Mouse (Mus musculus): ENCODE measurements around the gene Tldc1.

The Tldc1 gene

DNA sequence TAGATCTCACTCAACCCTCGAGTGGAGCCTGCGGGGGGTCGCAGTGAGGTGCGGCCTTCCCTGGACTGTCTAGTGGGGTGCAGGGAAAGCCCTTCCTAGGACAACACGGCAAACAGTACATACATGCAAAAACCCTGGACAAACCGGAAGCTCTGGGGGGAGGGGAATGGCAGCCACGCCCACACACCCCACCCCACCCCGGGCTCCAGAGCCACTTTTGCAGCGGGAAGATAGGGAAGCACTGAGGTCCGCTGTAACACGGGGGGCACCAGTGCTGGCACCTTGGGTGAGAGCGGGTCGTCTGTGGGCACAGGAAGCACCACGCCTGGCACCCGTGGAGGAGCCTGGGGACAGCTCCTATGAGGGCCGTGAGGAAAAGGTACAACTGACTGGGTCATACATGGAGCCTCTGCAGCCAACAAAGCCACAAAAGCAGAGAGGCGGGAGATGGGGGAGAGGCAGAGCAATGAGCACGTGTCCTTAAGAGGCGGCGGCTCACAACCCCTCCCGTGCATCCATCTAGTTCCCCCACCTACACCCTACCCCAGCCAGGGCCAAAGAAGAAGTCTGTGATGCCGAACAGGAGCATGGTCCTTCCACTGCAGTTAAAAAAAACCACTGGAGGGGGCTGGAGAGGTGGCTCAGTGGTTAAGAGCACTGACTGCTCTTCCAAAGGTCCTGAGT lies 12.3 kb downstream of the Tldc1 start:
- DNase-seq (ENCODE audit: low read depth, low spot score), result no peak

DNA sequence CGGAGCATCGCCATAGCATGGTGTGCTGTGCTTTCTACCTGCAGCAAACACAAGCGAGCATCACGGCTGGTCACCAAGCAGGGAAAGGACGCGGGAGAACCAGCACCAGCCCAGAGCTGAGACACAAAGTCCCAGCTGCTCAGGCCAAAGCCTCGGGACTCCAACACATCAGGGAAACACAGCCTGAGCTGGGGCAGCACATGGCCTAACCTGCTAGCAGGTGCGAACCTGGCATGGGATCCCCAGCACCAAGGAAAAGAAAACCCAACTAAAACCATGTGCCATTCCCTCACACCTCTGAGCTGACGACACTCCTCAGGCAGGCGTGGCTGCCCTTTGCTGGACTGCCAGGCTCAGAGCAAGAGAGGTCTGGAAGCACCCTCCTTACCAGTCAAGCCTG lies 12.9 kb downstream of the Tldc1 start:
- no peak for DNase-seq (ENCODE audit: low read depth, low spot score)

DNA sequence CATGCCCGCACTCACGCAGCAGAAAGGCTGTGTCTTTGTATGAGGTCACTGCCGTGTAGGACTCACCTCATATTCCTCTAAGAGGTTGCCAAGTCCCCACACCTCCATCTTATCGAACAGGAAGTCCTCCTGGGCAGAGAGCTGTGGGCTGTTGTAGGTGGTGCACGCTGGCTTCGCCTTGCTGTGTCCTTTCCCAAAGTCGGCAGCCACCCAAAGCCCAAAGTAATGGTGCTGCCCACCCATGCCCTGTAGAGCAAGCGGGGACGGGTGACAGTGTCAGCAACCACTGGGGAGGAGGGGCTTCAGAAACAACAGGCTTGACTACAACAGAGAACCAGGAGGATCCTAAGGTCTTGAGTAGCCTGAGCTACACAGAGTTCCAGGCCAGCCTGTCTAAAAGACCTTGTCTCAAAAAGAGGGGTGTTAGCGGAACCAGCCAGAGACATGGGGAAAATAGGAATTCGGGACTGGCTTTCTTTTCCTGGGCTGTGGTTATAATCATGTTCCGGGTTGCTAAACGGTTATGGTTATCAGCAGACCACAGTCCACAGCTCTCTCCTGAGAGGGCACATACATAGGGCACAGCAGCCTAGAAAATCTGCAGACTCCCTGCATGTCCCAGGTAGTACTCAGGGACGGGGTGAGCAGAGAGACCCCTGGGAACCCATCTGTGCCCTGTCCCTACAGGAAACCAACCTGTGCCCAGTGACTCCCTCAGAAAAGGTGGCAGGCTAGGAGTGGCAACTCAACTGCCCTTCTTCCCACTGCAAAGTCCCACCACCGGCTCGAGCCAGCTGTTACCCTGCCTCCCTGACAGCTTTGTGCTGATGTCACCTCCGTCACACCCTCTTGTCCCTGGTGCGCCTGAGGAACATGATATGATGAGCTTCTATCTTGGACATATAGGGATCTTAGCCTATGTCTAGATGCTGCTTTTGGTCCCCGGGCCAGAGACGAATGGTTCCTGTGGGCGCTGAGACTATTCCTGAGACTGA lies 15.7 kb downstream of the Tldc1 start:
- DNase-seq (ENCODE audit: low read depth, low spot score), result no peak

DNA sequence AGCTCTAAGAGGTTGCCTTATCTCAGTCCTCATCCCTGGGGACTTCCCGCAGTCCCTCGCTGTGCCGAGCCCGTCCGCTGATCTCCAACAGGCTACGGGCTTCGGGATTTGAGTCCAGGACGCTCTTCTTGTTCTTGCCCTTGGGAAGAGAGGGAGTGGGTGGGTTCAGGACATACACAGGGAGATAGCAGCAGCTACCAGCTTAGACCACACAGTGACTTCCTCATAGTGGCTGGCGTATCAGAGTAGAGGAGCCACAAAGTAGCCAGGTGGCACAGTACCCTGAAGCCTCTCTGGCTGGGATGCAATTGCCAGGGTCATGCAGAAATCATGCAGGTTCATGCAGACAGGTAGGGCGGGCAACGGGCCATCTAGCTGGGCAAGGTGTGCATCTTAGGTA lies 16.5 kb downstream of the Tldc1 start:
- DNase-seq (ENCODE audit: low read depth, low spot score), result no peak

DNA sequence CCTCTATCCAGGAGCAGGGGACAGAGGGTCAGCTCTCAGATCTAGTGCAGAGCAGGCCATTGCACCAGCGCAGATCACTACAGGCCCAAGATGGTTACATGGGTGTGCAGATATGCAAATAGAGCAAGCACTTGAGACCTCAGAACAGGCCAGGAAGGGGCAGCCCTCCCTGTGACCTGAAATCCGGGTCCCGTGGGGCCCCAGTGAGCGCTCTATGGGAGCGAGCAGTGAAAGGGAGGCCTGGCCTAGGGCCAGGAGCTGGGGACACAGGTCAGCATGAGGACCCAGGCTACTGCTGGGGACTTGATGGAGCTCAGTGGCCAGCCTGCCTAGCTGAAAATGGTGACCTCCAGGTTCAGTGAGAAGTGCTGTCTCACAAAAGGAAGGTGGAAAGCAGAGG lies 21.7 kb downstream of the Tldc1 start:
- DNase-seq (ENCODE audit: low read depth, low spot score), result no peak

DNA sequence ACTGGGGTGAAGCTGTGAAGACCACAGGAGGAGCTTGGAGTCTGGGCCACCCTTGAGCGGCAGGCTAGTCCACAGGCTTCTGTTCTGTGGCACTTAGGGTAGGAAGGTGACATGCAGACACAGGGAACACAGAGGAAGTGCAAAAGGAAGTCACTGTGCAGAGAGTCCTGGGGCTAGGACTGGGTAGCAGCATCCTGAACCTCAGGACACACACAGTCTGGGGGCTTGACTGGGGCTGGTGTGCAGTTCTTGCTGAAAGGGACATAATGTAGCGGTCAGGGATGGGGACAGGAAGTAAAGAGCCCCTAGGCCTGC lies 22.1 kb downstream of the Tldc1 start:
- no peak for DNase-seq (ENCODE audit: low read depth, low spot score)

DNA sequence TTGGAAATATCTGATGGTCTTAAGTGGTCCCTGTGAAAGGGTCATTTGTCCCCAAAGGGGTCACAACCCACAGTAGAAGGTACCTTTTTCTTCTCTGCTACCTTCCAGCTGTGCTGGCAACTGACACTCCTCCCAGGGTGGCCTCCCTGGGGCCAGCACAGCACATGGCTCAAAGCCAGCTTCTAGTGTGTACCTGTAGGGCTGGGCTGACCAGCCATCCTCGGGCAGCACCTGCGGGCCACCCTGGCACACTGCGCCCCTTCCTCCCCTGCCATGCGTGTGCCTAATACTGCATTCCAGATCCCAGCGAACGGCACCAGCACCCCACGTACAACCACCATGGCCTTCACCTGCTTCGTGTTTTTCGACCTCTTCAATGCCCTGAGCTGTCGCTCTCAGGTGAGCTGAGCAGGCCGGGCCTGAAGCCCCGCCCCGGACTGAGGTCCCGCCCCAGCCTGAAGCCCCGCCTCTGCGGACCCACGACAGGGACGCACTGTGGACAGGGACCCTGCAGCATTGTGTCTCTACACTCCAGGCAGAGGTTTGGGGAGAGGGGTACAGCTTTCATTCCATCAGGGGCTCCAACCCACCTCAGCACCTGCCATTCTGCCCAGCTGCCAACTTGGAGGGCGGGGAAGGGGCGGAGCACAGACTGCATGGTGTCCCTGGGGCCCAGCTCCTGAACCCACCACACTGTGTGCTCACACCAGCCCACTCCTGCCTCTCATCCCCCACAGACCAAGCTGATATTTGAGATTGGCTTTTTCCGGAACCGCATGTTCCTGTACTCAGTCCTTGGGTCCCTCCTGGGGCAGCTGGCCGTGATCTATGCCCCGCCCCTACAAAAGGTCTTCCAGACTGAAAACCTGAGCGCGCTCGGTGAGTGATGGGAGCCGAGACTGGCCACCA lies 22.7 kb downstream of the Tldc1 start:
- no peak for DNase-seq (ENCODE audit: low read depth, low spot score)

DNA sequence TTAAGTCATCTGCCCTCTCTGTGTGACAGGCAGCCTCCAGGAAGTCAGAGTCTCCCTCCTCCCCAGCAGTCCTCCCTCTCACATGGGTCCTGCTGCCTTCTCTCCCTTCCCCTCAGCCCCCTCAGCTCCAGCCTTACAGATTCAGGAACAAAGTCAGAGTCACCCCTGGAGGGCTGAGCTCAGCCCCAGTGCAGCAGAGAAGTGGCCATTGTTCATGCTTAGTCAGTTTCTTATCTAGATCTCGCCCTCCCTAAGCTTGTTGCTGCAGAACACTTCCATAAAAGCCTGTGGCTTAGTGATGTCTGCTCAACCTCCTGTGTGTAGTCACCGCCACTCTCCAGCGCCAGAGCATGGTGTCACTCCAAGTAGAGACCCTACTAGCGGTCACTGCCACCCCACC lies 33.6 kb downstream of the Tldc1 start:
- DNase-seq (ENCODE audit: low read depth, low spot score), result peak; percentile 7

DNA sequence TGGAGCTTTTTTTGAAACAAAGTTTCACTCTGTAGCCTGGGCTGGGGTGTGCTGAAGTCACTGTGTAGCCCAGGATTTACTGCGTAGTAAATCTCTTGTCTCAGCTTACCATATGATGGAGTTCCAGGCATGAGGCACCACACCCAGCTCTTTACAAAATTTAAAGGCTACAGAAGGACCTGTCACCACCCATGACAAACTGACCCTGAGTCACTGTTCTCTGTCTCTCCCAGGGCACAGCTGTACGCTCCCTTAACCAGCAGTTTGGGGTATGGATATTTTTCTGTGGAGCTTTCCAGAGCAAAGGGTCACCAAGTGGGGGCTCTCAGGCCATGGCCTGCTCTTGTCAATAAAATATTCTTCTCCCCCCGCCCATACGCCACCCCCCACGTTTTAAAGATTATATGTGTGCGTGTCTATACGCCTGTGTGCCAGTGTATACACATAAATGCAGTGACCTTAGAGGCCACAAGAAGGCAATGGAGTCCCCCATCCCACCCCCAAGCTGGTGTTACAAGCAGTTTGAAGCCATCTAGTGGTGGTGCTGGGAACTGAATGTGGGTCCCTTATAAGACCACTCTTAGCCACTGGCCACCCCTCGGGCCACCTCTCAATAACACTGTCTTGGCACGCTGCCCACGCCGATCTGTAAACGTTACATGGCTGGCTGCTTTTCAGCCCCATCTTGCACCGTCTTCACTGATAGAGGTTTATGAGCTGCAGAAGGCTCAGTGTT lies 34.8 kb downstream of the Tldc1 start:
- peak; percentile 88 for DNase-seq (ENCODE audit: low read depth, low spot score)

DNA sequence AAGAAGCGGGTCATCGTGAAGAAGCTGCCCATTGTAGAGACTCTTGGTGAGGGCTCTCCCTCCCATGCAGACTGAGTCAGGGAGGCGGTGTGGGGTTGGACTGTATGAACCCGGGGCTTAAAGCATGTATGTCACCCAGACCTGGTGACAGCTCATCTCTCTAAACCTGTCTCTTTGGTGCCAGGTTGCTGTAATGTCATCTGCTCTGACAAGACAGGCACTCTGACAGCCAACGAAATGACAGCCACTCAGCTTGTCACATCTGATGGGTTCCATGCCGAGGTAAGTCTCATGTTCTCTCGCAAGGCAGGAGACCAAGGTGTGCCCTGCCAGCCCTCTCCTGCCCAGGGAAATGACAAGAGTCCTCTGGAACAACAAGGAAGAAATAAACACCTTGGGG lies 35.8 kb downstream of the Tldc1 start:
- no peak for DNase-seq (ENCODE audit: low read depth, low spot score)

DNA sequence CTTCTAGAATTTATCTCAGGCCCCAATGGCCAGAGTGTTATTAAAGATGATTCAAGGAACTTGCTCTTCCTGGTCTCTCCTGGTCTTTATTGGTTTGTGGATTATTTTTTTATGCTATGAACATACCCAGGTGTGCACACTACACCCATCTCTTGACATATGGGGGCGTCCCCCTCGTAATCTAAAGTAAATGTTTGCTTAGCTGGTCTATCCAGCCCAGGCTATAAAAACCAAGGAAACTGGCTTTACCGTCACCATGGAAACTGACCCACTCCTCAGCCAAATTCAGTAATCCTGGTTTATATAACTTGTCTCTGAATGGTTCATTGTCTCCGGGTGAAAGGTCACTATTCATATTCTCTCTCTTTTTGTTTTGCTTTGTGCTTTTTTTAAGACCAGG lies 37.6 kb downstream of the Tldc1 start:
- no peak for DNase-seq (ENCODE audit: low read depth, low spot score)

DNA sequence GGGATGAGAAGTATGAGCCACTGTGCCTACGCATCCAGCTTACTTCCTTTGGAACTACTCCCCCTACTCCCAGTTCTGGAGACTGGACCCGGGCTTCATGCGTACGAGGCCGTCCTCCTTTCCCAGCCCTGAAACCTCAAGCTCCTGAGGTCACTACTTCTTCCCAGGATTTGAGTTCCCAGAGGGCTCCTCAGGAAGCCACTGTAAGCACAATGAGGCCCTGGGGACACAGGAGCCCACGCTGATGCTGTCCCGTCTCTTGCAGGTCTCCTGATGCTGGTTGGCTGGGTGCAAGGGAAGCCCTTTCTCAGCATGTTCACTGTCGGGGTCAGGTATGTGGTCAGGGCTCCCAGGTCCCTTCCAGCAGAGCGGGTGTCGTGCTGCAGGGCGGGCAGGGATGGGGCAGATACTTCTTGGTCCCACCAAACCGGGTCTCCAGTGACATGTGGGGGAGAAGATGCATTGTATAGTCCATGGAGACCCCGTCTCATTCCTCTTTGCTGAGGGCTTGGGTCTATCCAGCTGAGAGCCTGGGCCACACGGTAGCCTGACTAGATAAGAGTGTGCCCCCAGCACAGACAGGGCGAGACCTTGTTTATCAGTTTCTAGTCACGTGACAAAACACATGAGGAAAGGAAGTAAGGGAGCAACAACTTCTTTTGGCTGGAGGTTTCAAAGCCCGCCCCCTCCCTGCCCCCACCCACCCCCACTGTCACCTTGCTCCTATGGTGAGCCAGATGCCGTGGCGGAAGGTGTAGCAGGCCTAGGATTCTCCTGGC lies 39.9 kb downstream of the Tldc1 start:
- no peak for DNase-seq (ENCODE audit: low read depth, low spot score)

DNA sequence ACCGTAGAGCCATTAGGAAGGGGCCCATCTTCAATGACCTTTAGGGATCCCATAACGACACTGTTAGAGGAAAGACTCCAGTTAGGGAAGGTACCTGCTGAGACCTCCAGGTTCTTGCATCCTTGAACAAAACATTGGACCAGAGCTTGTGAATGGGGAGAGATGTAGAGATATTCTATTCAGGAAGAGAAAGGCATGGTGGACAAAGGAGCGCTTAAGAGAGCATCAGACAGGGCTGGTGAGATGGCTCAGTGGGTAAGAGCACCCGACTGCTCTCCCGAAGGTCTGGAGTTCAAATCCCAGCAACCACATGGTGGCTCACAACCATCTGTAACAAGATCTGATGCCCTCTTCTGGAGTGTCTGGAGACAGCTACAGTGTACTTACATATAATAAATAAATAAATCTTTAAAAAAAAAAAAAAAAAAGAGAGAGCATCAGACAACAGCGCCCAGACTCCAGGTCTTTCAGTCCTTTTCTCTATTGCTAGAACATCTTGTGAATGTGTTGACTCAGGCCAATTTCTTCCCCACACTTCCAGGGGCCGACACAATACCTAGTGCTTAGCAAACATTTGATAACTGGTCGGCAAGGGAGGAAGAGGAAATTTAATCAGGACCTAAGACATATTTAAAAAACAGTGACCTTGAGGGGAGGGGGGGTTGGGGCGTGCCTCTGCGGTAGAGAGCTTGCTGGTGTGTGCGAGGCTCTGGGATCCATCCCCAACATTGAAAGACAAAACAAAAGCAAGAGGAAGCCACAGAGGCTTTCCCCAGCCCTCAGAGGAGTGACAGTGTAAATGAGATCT lies 40.9 kb downstream of the Tldc1 start:
- no peak for DNase-seq (ENCODE audit: low read depth, low spot score)

DNA sequence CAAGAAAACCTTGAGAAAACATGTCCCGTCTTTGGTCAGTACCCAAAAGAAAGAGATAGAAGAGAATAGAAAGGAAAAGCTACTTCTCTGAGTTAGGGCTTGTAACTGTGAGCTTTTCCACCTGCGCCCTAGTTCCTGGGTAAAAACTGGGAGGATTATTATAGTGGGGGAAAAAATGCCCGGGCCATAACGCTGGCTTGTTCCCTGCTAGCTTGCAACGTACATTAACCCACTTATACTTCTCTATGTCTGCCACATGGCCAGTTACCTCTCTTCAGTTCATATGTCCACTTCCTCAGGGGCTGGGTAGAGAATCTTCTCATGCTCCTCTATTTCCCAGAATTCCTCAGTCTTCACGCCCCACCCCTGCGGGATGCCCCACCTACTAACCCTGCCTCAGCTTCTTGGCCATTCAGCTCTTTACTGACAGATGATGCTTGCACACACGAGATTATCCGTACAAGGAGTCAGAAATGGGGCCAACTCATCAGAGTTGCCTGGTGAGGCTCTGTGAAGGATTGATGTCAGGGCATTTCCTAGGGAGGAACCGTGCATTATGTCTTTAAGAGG lies 41.8 kb downstream of the Tldc1 start:
- no peak for DNase-seq (ENCODE audit: low read depth, low spot score)

DNA sequence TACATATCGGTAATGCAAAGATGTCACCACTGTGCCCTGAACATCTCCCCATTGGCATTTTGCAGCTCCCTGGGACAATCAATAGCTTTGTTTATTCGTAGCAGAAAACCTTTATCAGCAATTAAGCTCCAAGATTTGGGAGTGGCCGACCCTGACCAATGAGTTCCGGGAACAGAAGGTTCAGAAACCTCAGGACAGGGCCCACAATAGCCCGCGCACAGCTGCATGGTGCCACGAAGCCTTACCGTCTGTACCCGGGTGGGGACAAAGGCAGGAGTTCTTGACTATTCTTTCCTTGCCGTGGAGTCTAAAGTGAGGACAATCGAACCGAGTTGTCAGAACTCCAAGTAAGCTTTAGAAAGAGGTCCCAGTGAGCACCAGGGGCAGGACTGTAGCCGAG lies 46.1 kb downstream of the Tldc1 start:
- no peak for DNase-seq (ENCODE audit: low read depth, low spot score)

DNA sequence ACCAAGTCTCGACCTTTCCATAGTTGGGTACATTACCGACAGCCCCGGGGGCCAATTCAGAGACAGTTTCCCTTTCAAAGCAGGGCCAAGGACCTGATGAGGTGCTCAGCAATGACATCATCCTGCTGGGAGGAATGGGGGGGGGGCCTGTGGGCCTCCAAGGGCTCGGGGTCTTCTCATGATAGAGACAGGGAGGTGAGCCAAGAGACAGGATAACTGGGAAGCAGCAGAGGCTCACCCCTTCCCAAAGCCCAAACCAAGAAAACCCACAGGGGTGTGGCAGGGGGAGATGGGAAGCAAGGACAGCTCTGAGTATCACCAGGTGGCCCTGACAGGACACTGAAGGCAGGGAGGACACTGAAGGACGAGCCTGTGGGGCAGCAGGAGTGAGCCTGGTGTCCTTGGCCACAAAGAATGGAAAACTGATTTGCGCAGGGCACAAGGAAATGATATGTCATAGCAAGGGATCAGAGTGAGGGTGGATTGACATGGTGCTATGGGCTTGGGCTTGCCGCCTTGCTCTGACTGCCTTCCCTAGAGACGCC lies 49.8 kb downstream of the Tldc1 start:
- no peak for DNase-seq (ENCODE audit: low read depth, low spot score)

DNA sequence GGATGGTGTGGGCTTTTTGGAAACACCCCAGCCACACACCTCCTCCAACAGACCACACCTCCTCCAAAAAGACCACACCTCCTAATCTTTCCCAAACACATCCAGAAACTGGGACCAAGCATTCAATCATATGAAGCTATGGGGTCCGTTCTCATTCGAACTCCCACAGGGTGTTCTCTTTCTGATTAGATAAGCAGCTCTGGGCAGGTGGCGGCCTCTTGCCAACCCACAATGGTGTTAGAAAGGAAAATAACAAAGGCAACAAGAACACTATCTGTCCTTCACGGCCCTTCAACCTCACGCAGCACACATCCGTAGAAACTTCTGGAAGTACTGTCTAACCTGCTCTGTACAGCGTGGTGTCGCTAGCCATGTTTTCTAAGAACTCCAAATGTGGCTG lies 51.1 kb downstream of the Tldc1 start:
- DNase-seq (ENCODE audit: low read depth, low spot score), result no peak

DNA sequence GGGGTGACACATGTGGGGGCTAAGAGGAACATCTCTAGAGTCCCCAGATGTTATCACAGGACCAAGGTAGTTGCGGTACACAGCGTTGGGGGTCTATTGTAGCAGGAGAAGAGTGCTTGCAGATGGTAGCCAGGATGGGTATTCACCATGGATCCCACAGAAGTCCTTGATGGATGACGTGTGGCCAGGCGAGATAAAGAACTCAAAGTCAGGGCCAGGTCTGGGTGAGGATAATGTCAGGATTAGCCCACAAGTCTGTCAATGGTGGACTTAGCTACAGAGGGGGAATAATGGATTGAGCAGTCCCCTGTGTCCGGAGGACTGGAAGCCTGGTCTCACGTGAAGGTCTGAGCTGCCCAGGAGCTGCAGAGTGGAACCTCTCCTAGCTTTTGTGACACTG lies 53.6 kb downstream of the Tldc1 start:
- no peak for DNase-seq (ENCODE audit: low read depth, low spot score)

DNA sequence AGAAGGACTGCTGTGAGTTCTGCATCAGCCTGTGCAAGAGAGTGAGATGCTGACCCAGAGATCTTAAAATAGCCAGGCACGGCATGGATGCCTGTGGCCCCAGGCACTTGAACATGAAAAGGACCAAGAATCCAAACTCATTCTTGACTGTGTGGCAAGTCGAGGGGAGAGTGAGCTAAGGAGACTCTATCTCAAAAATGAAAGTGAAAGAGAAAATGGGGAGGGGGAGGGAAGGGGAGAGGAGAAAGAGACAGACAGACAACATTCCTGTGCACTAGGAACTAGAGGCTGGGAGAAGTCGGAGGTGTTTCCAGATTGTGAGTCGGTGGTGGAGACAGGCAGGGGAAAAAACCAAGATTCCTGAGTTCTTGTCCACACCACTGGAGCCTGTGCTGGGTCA lies 54.5 kb downstream of the Tldc1 start:
- peak; percentile 36 for DNase-seq (ENCODE audit: low read depth, low spot score)

Data from 3T3-L1 (cell line).